Mouse (Mus musculus) embryonic facial prominence, embryonic 14.5 days (tissue): ENCODE measurements around the gene Zfp14. TPM values are rescaled to one million over a fixed set of nuclear protein-coding genes. Genes with fewer than 3 reads are reported as not detected.

Source experiments
- ATAC-seq: fragments of 200-750 bp; cut with Nextera tagmentation; 2 replicates; pipeline ENCODE4 v1.8.0; 2017; ENCODE audit warnings: low read depth, moderate number of reproducible peaks, moderate TSS enrichment
- DNase-seq: peaks from one replicate; pipeline ENCODE4 v3.0.0-alpha.2; 2015; ENCODE audit warnings: low spot score
- H3K27ac ChIP-seq: fragments of 300-500 bp; sonication (generic); replicated peaks from 2 replicates; pipeline ENCODE4 v1.5.1; 2014; ENCODE audit warnings: low read depth, mild to moderate bottlenecking, low read length, moderate library complexity
- H3K27me3 ChIP-seq: fragments of 300-500 bp; sonication (generic); replicated peaks from 2 replicates; pipeline ENCODE4 v1.6.1; 2014; ENCODE audit warnings: low read length; ENCODE audit not compliant: control insufficient read depth, insufficient read depth
- H3K36me3 ChIP-seq: fragments of 300-500 bp; sonication (generic); 2 replicates; pipeline ENCODE4 v1.6.1; 2014; ENCODE audit warnings: low read length, mixed read lengths; ENCODE audit not compliant: control insufficient read depth, insufficient read depth
- H3K4me1 ChIP-seq: fragments of 300-500 bp; sonication (generic); 2 replicates; pipeline ENCODE4 v1.6.1; 2014; ENCODE audit warnings: antibody characterized with exemption, low read length; ENCODE audit not compliant: control insufficient read depth, insufficient read depth
- H3K4me2 ChIP-seq: fragments of 300-500 bp; sonication (generic); 2 replicates; pipeline ENCODE4 v1.6.1; 2014; ENCODE audit warnings: low read depth, mild to moderate bottlenecking, low read length, moderate library complexity, mixed read lengths
- H3K4me3 ChIP-seq: fragments of 300-500 bp; sonication (generic); 2 replicates; pipeline ENCODE4 v1.5.1; 2014; ENCODE audit warnings: low read depth, mild to moderate bottlenecking, low read length
- H3K9ac ChIP-seq: fragments of 300-500 bp; sonication (generic); 2 replicates; pipeline ENCODE4 v1.6.1; 2014; ENCODE audit warnings: low read depth, mild to moderate bottlenecking, low read length, moderate library complexity, mixed read lengths
- H3K9me3 ChIP-seq: fragments of 300-500 bp; sonication (generic); 2 replicates; pipeline ENCODE4 v1.6.1; 2016; ENCODE audit warnings: low read length; ENCODE audit not compliant: control insufficient read depth
- WGBS: fragments of 180-500 bp; shearing (Covaris S2); extraction: QIAGEN DNeasy Blood & Tissue Kit; methylation state at CpG from one replicate; pipeline ENCODE4 v1.1.7; 2014; 5-methylcytosine and 5-hydroxymethylcytosine counted together
- microRNA-seq: library from miRNA; unstranded; fragments of <30 nt; microRNA quantifications from one replicate; pipeline ENCODE4, GENCODE M21; 2016; ENCODE audit warnings: borderline number of aligned reads
- polyA plus RNA-seq: library from polyadenylated mRNA; unstranded; fragments of >200 nt; fragmentation: Nextera tagmentation; extraction: Ambion mirVana; gene quantifications from 2 replicates; pipeline ENCODE4 v1.2.1, GENCODE M21; 2014

Gene Zfp14
- polyA plus RNA-seq, 1 experiment from 2014 or later: 4.4 TPM

GRCm38 (mm10) chr7:30000601-30001000 is 50.6 kb downstream of the Zfp14 start:
- WGBS: 79% methylated on average over 5 of the region's 5 CpGs
- Histone ChIP-seq H3K9me3 (no peaks in the 10 kb centered on the region), H3K27me3 (no peaks in the 10 kb centered on the region), H3K27ac (no peak overlapping the region), H3K36me3 (peaks cover 79% of the 10 kb centered on the region), H3K4me3 (no peak overlapping the region), H3K9ac (no peak overlapping the region), H3K4me1 (no peaks in the 10 kb centered on the region), H3K4me2 (no peak overlapping the region)
- ATAC-seq (no peak), DNase-seq (no peak)

GRCm38 (mm10) chr7:29995134-29995533 is 56.0 kb downstream of the Zfp14 start:
- Histone ChIP-seq H3K4me1 (no peaks in the 10 kb centered on the region), H3K36me3 (peaks cover 83% of the 10 kb centered on the region), H3K4me2 (no peak overlapping the region), H3K4me3 (no peak overlapping the region), H3K9me3 (no peaks in the 10 kb centered on the region), H3K9ac (no peak overlapping the region), H3K27ac (no peak overlapping the region), H3K27me3 (no peaks in the 10 kb centered on the region)
- DNase-seq: no peak
- no peak for ATAC-seq
- 87% methylated on average over 8 of the region's 8 CpGs for WGBS

GRCm38 (mm10) chr7:29993340-29993739 is 57.8 kb downstream of the Zfp14 start:
- no peak overlapping the region for H3K4me2 ChIP-seq
- H3K27ac ChIP-seq: no peak overlapping the region
- no peak overlapping the region for H3K4me3 ChIP-seq
- no peaks in the 10 kb centered on the region for H3K4me1 ChIP-seq
- ATAC-seq (no peak), DNase-seq (no peak)
- no peaks in the 10 kb centered on the region for H3K27me3 ChIP-seq
- peaks cover 81% of the 10 kb centered on the region for H3K36me3 ChIP-seq
- WGBS: 96% methylated on average over 9 of the region's 9 CpGs
- no peaks in the 10 kb centered on the region for H3K9me3 ChIP-seq
- H3K9ac ChIP-seq: no peak overlapping the region

GRCm38 (mm10) chr7:29992698-29993097 is 58.5 kb downstream of the Zfp14 start:
- no peak for ATAC-seq
- H3K4me3 ChIP-seq: no peak overlapping the region
- H3K27me3 ChIP-seq: no peaks in the 10 kb centered on the region
- no peaks in the 10 kb centered on the region for H3K4me1 ChIP-seq
- no peaks in the 10 kb centered on the region for H3K9me3 ChIP-seq
- 96% methylated on average over 8 of the region's 8 CpGs for WGBS
- DNase-seq: no peak
- H3K27ac ChIP-seq: no peak overlapping the region
- H3K36me3 ChIP-seq: peaks cover 81% of the 10 kb centered on the region
- no peak overlapping the region for H3K4me2 ChIP-seq
- H3K9ac ChIP-seq: no peak overlapping the region

- peaks cover 4% of the 10 kb centered on the region; the same call in 1 of the 2 replicates for H3K4me1 ChIP-seq
- WGBS: 75% methylated on average over 11 of the region's 11 CpGs
- no peak overlapping the region for H3K27ac ChIP-seq
- no peaks in the 10 kb centered on the region for H3K9me3 ChIP-seq
- H3K27me3 ChIP-seq: no peaks in the 10 kb centered on the region
- DNase-seq (peak; percentile 56), ATAC-seq (peak; percentile 37)
- peaks cover 69% of the 10 kb centered on the region for H3K36me3 ChIP-seq
- H3K4me2 ChIP-seq: no peak overlapping the region
- H3K4me3 ChIP-seq: no peak overlapping the region
- no peak overlapping the region for H3K9ac ChIP-seq
Measured at GRCm38 (mm10) chr7:29989031-29989430, 62.1 kb downstream of the Zfp14 start.

GRCm38 (mm10) chr7:29987551-29987950 is 63.6 kb downstream of the Zfp14 start:
- ATAC-seq (no peak), DNase-seq (no peak)
- Histone ChIP-seq H3K9ac (no peak overlapping the region), H3K4me2 (no peak overlapping the region), H3K27ac (no peak overlapping the region), H3K4me3 (no peak overlapping the region), H3K4me1 (peaks cover 11% of the 10 kb centered on the region; the same call in 1 of the 2 replicates), H3K9me3 (no peaks in the 10 kb centered on the region), H3K36me3 (peaks cover 57% of the 10 kb centered on the region), H3K27me3 (no peaks in the 10 kb centered on the region)
- WGBS: 92% methylated on average over 5 of the region's 5 CpGs

Small RNA genes lying within 50 kb of the gene (microRNA-seq; reads per million reads assigned to microRNA genes)
- gene Gm23368: not detected

Other genes with a start within 250 kb of the Zfp14 start
- gene Zfp790, start 235.3 kb downstream of the Zfp14 start, polyA plus RNA-seq: 12.8 and 14.5 TPM in 2 replicates
- 3.6 and 4.4 TPM in 2 replicates for gene Zfp940, start 197.7 kb downstream of the Zfp14 start, polyA plus RNA-seq
- 6.4 and 7.1 TPM in 2 replicates for gene Zfp420, start 191.4 kb downstream of the Zfp14 start, polyA plus RNA-seq
- gene Zfp27, start 144.8 kb downstream of the Zfp14 start, polyA plus RNA-seq: 12.0 and 13.7 TPM in 2 replicates
- gene Zfp383, start 143.2 kb downstream of the Zfp14 start, polyA plus RNA-seq: 9.9 and 10.1 TPM in 2 replicates
- 8.9 and 10.3 TPM in 2 replicates for gene Zfp74, start 97.3 kb downstream of the Zfp14 start, polyA plus RNA-seq
- gene Zfp568, start 67.4 kb downstream of the Zfp14 start, polyA plus RNA-seq: 29.5 and 29.9 TPM in 2 replicates
- gene Zfp82, start 21.5 kb upstream of the Zfp14 start, polyA plus RNA-seq: 6.4 and 7.0 TPM in 2 replicates
- gene Gm26920, start 39.0 kb upstream of the Zfp14 start, polyA plus RNA-seq: 1.4 and 2.5 TPM in 2 replicates
- gene Zfp566, start 39.1 kb upstream of the Zfp14 start, polyA plus RNA-seq: 7.9 and 11.2 TPM in 2 replicates
- gene Zfp260, start 43.4 kb upstream of the Zfp14 start, polyA plus RNA-seq: 136 and 141 TPM in 2 replicates
- 5.8 and 6.5 TPM in 2 replicates for gene Zfp382, start 70.6 kb upstream of the Zfp14 start, polyA plus RNA-seq
- gene Zfp146, start 118.4 kb upstream of the Zfp14 start, polyA plus RNA-seq: 18.1 and 18.4 TPM in 2 replicates
- 7.4 and 17.0 TPM in 2 replicates for gene Cox7a1, start 132.8 kb upstream of the Zfp14 start, polyA plus RNA-seq
- gene Capns1, start 147.4 kb upstream of the Zfp14 start, polyA plus RNA-seq: 96.4 and 107 TPM in 2 replicates
- gene Polr2i, start 180.6 kb upstream of the Zfp14 start, polyA plus RNA-seq: 172 and 180 TPM in 2 replicates
- 166 and 169 TPM in 2 replicates for gene Tbcb, start 180.9 kb upstream of the Zfp14 start, polyA plus RNA-seq
- gene Ovol3, start 184.3 kb upstream of the Zfp14 start, polyA plus RNA-seq: 1.1 and 1.4 TPM in 2 replicates
- gene Thap8, start 228.7 kb upstream of the Zfp14 start, polyA plus RNA-seq: 0.22 and 0.28 TPM in 2 replicates
- 7.5 and 7.7 TPM in 2 replicates for gene Wdr62, start 229.0 kb upstream of the Zfp14 start, polyA plus RNA-seq
- gene Clip3, start 240.3 kb upstream of the Zfp14 start, polyA plus RNA-seq: 51.8 and 58.1 TPM in 2 replicates